Mouse (Mus musculus): ENCODE measurements at regions not wholly inside any gene's neighbourhood (a gene's known extent, or its start where the extent isn't known, plus 50 kb on each side); places are given as distances from the start of the nearest gene placed in this dataset.

DNA sequence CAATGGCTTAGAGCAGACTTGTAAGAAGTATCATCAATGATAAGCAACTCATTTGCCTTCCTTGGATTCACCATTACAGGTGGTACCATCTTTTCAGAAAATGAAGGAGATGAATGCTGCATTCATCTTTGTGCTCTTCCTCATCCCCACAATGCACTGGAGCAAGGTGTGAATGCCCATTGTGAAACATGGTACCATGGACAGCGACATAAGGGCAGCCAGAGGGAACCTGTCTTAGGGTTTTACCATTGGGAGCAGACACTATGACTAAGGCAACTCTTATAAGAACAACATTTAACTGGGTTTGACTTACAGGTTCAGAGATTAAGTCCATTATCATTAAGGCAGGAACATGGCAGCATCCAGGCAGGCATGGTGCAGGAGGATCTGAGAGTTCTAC lies 60.1 kb upstream of the Kcnj6 start:
- TF ChIP-seq POLR2A (IDR thresholded peaks at IDR 0.05; ENCODE audit: insufficient read depth, low read length) (no peak), CTCF (IDR thresholded peaks at IDR 0.05; ENCODE audit: low read depth, low read length) (no peak), EP300 (IDR thresholded peaks at IDR 0.05; ENCODE audit: insufficient read depth, low read depth, low read length) (no peak)
